Mouse (Mus musculus): ENCODE data around the gene Znrf1.

DNA sequence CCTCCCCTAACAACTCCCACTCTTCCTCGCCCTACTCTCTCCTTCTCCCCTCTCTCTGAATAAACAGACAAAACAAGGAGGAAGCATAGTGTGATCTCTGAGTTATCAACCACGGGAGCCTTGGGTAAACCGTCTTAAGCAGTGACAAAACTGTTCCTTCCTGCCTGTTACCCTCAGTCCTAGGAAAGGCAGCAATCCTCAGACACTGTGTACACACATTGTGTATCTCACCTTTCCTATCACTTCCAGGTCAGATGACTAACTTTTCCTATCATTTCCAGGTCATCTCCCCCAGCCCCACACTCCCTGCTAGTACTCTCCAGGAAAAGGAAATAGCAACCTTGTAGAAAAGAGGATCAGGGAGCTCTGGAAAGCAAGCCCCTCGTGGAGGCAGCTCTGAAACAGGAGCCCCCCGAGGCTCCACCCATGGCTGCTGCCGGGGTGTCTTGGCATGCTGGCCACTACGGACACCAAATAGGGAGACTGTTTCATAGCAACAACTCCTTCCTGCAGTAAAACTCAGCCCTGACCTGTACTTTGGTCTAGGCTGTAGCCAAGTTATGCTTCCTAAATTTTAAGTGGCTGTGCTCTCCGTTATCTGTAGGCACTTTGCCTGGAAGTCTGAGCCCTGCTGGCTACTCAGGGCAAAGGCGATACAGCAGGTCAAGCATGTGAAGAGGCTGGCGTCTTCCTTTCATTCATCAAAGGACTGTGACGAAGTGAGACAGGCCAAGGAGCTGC lies 34.0 kb upstream of the Znrf1 start:
- TF ChIP-seq POLR2A (IDR thresholded peaks at IDR 0.05; ENCODE audit: borderline replicate concordance, control insufficient read depth, low read depth, low read length) (no peak), CTCF (IDR thresholded peaks at IDR 0.05; ENCODE audit: control insufficient read depth, insufficient read depth, low read length) (no peak)
